Mouse (Mus musculus) retina, adult 2 months (tissue): ENCODE results near the gene Cntnap1.
"Not testable (repeated sequence)": the region's sequence is repeated elsewhere in the genome, so short reads cannot be mapped to it uniquely, and the experiment has no call there.

Experiments used
- DNase-seq: peaks from one replicate; pipeline ENCODE4 v3.0.0-alpha.2; 2012; ENCODE audit warnings: low read depth, low spot score

Cntnap1 gene

DNA sequence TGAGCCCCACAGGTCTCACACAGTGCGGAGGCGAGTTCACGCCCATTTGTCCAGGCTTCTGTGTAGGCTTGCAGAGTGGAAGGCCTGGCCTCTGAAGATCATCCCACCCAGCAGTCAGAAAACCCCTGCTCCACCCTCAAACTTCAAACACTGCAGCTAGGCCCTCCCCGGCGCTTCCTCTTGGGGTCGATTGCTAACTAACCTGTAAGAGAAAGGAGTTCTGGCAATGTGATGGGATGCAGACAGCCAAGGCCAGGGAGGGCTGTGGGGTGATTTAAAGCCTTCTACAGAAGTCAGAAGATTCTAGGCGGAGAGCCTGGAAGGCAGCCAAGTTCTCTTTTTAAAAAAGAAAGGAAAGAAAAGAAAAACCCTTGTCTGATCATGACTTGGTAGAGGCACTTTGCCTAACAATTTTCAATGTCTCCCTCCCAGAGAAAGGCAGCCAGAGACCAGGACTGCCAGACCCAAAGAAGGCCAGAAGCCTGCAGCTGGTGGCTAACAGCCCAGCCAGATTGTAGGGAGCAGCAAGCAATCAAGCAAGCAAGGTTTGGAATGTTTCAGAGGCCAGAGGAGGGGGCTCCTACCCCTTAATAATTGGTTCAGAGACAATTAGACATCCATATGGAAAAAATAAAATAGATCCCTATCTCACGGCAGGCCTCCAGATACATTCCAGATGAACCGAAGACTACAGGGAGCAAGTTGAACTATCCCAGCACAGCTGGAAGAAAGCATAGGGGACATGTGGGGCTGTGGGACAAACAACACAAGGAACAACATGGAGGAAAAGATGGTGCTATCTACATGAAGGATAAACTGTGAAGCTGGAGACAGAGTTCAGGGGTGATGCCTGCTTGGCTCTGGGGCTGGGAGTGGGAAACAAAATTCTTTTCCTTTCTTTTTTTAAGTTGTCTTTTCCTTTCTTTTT, 20.9 kb upstream of the Cntnap1 start:
- DNase-seq, result no peak

DNA sequence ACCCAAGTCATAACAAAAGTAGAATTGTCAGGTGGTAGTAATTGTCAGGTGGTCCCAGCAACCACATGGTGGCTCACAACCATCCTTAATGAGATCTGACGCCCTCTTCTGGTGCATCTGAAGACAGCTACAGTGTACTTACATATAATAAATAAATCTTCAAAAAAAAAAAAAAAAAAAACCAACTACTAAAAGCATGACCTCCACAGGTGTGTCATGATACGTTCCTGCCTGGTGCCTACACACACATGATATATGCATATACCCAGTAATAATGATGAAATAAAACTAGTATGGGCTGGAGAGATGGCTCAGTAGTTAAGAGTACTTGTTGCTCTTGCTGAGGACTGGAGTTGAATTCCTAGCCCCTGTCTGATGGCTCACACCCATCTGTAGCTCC, 19.3 kb upstream of the Cntnap1 start:
- DNase-seq, result no peak

DNA sequence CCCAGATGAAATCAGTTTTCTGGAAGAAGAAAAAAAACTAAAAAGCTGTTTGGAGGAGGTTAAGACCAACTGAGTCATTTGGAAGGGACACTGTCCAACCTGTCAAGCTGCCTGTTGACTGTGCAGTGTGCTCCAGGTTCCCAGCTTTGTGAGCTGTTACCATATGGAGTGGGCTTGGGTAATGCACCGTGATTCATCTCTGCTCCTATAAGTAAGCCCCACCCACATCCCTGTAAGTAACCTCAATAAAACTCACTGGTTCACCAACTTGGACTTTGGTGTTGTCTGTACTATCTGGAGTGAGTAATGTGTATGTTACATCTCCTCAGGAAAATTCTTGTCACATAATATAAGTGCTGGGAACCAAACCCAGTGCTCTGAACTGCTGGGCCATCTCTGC, 17.5 kb upstream of the Cntnap1 start:
- DNase-seq, result no peak

DNA sequence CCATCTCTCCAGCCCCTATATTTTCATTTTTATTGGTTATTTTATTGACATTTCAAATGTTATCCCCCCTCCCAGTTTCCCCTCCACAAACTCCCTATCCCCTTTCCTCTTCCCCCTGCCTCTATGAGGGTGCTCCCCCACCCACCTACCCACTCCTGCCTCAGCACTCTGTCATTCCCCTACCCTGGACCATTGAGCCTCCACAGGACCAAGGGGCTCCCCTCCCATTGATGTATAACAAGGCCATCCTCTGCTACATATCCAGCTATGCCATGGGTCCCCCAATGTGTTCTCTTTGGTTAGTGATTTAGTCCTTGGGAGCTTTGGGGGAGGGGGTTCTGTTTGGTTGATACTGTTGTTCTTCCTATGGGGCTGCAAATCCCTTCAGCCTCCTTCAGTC, 15.7 kb upstream of the Cntnap1 start:
- DNase-seq, result no peak

DNA sequence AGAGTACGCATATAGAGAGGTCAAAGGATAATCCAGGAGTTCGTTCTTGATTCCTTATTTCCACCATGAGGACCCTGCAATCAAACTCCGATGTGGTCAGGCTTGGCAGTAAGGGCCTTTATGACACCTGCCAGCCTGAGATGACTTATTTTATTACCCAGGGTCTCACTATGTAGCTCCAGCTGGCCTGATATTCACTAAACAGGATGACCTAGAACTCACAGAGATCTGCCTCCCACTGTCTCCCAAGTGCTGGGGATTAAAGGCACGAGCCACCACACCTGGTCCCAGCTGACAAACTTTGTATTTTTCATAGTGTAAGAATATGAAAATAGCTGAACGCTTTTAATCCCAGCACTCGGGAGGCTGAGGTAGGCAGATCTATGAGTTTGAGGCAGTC, 15.2 kb upstream of the Cntnap1 start:
- DNase-seq, result no peak

DNA sequence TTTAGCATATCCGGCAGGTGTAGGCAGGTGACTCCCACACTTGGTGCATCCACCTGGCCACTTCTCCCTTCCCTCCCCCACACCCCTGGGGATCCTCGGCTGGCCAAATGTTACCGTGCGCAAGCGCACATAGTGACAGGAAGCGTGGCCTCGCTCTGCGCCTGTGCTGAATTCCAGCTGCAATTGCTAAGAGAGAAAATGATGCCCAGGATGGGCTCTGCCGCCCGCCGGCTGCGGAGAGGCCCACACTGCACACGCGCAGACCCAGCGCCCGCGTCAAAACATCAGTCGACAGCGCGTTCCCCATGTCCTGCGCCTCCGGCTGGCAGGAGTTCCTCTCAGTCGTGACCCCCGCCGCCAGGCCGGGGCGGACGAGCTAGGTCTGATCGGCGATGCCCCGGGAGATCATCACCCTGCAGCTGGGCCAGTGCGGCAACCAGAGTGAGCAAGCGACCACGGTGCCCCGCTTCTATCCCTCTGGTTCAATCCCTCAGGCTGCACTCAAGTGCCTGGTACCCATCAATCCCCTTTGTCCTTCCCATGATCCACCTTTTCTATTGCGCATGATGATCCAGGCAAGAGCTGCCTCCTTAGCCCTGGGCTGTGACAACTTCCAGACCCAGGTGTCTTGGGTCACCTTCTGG, 14.5 kb upstream of the Cntnap1 start, which contains the start of gene Tubg2:
Gene Tubg2, plus strand, starts transcription at position 180 of the 644 bp plus-strand sequence.
- no peak for DNase-seq

DNA sequence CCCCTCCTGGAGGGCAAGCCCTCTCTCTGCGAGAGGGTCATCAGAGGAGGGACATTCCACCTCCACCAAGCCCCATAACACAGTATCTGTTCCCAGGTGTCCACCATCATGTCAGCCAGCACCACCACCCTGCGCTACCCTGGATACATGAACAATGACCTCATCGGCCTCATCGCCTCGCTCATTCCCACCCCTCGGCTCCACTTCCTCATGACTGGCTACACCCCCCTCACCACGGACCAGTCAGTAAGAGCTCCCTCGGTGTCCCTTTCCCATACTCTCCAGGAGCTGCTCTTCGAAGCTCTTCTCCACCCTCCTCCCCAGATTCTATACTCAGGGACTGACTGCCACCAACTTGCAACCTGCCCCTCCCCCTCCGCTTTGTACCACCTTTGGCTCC, 10.2 kb upstream of the Cntnap1 start:
- DNase-seq, result not testable (repeated sequence)

DNA sequence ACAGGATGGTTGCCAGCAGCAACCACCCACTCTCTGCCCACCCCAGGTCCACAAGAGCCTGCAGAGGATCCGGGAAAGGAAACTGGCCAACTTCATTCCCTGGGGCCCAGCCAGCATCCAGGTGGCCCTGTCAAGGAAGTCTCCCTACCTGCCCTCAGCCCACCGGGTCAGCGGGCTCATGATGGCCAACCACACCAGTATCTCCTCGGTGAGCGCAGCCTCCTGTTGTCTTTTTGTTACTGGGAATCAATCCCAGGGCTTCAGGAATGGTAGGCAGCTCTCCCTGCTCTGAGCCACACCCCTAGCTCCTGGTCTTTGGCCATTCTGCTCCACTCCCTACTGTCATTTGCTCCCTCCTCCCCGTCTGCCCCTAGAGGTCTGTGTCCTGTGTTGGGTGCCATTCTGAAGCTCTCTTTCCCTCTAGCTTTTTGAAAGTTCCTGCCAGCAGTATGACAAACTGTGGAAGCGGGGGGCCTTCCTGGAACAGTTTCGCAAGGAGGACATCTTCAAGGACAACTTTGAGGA, 9.3 kb upstream of the Cntnap1 start:
- not testable (repeated sequence) for DNase-seq

DNA sequence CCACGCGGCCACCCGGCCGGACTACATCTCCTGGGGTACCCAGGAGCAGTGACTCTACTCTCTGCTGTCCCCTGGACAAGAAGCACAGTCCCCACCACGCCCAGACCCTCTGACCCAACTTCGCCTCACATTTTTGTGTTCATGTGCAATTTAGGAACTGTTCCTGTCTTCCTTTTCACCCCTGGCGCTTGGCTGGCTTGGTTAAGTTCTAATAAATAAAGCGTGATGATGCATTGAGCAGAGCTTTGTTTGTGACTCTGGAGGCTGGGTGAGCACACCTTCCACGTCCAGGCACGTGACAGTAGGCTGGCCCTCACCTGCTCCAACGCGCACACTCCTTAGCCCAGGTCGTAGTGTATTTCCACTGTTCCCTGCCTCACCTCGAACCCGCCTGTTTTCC, 8.8 kb upstream of the Cntnap1 start:
- no peak for DNase-seq

DNA sequence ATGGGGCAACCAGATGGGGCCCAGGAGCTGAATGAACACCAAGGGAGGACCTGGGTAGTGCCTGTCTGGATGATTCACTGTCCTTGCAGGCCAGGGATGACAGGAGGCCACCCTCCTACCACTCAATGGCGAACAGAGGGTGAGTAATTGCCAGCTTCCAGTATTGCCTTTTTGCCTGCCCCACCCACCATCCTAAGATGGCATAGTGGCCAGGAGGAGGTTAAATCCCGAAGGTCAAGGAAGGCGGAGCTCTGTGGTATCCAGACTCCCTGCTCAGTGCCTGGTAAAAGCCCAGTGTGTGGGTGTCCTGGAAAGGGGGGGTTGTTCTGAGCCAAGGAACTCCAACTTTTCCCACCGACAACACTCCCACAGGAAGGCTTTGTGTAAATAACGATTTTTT, 8.0 kb upstream of the Cntnap1 start:
- no peak for DNase-seq

DNA sequence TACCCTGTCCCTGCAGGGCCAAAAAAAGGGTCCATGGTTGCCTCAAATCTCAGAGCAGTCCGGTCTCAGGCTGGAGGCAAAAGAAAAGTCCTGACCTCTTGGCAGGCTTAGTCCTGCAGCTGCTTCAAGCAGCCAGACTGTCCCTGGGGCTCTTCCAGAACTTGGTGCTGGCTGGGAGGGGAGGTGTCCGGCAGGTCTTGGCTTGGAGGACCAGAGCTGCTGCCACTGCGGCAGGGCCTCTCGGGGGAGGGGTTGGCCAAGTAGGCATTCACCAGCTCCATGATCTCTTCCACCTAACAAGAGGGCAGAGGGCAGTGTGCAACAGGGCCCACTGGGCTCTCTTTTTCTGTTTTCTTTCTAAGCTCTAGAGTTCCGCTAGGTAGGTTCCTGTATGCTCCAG, 7.6 kb upstream of the Cntnap1 start:
- DNase-seq, result no peak

DNA sequence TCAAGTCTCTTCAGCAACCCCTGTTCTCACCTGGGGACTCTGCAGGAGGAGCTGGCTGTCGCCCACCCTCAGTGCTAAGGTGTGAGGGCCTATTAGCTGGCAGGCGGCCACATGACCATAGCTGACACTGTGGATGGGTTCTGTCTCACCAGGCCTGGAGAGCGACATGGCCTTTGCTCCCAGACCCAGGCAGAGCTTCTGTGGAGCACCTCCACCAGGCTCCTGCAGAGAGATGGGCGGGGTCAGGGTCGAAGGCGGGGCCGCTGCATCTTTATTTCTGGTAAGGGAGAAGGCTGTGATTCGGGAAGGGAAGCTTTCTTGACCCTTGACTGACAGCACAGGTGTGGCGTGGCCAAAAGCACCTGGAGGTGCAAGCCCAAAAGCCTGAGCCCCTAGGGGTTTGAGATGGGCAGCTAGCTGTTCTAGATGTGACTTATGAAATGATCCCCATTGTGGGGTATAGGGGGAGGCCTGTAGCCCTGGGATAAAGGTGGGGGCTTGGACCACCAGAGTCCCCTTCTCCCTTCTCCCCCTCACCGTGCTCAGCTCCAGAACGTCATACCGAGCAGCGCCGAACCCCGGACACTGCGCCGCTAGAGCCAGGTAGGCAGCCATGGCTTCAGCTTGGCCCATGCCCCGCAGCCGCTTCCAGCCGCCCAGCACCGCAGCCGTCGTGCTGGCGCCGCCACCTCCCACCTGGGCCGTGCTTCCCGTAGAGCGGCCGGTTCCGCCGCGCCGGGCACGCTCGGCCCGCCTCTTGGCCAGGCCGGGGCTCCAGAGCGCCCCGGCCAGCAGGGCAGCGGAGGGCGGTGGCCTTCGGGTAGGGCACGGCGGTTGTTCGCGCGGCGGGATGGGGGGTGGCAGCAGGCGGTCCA, 6.6 kb upstream of the Cntnap1 start:
- DNase-seq, result no peak

DNA sequence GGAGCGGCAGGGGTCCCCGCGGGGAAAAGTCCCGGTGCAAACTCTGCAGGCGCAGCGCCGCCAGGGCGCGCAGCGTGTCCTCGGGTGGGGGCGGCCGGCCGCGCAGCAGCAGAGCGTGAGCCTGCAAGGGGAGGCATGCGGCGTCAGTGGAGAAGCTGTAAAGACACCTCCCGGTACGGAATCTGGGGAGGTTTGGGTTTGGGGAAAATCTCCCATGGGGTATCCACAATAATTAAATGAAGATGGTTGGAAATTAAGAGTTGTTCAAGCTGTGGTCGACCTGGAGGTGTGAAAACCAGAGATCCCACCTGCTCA, 6.0 kb upstream of the Cntnap1 start:
- no peak for DNase-seq

DNA sequence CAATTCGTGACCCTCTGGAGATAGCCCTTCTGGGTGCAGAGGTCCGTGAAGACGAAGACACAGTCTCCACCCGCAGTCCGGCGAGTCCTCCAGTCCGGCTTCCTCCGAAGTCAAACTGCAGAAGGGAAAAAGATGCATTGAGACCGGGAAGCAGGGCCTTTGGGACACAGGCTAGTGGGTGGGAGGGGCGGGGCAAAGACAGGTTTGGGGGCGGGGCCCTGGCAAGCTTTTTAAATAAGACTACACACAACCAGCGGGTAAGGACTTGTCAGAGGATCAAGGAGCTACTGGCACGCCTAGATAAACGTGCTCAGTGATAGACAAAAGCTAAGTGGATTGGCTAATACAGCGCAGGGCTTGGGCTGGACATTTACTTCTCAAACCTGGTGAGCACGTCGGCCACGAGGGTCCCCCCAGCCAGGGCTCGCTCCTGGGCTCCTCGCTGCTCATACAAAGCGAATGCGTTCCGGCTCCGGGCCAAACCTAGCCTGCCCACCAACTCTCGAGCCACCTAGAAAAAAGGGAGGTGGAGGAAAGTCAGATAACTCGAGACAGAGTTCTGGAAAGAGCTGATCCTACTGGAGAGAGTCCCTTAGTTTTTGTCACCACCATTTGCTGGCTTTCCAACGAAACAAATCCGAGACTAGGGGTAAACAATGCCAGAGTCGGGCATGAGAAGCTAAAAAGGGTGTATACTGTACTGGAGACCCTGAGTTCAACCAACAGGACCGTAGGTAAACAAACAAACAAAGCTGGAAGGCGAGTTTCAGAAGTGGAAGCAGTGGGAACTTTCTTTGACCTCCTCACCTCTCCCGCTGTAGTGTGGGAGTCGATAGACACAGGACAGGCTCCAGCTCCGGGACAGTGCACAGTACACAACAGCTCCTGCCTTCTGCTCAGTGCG, 5.4 kb upstream of the Cntnap1 start:
- DNase-seq, result no peak

DNA sequence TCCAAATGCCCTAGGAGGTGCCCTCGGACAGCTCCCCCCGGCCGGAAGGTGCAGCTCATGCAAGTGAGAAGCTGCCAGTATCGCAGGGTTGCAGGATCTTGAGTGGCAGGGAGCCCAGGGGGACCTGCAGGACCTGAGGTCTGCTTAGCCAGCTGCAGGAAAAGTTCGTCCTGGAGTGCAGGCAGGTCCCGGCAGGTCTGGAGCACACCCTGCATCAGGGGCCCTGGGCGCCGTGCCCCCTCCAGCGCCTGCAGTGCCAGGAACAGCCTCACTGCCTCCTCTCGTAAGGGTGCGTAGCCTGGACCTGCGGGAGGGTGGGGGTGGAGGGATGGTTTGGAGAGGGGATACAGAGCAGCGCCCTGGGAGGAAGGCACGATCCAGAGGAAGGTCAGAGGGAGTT, 4.0 kb upstream of the Cntnap1 start:
- DNase-seq, result no peak

DNA sequence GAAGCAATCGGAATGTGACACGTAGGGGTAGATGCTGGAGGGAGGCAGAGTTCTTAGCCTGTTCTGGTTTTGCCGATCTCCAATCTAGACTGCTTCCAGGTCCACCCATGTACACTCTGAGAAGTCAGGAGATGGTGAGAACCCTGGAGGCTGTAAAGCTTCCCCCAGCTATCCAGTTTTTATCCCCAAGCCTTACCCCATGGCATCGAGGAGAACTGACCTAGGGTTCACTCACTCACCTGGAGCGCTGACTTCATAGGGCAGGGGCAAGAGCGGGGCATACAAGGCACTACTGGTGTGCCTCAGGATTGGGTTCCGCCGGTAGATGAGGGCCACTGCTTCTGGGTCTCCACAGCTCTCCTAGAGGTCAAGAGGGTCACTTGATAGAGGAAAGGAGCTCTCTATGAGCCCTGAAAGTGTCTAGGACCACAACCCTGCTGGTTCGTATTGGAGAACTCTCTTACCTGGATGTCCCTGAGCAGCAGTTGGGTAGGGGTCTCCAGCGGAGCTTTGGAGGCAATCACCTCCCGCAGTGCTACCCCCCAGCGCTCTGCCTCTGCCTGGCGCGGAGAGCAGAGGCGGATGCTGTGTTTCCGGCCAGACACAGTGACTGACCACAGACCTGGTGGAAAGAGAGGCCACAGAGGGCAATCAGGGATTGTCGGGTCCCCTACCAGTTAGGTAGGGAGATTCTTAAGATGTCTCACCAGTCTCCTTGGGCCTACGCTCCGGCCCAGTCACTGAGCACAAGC, 2.9 kb upstream of the Cntnap1 start:
- no peak for DNase-seq

DNA sequence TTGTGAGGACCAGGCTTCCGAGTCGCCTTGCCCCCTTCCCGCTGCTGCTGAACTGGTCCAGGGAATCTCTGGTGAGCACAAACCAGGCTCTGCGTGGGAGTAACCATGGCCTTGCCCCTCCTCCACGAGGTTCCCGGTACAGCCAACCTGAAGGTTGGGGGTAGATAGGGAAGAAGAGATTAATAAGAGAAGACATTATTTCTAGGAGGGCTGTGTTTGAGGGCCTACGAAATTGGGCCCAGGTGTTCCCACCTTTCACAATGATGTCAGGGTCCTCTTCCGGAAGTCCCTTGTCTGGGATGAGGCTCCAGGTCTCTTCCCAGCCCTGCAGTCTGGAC, 2.4 kb upstream of the Cntnap1 start:
- no peak for DNase-seq

DNA sequence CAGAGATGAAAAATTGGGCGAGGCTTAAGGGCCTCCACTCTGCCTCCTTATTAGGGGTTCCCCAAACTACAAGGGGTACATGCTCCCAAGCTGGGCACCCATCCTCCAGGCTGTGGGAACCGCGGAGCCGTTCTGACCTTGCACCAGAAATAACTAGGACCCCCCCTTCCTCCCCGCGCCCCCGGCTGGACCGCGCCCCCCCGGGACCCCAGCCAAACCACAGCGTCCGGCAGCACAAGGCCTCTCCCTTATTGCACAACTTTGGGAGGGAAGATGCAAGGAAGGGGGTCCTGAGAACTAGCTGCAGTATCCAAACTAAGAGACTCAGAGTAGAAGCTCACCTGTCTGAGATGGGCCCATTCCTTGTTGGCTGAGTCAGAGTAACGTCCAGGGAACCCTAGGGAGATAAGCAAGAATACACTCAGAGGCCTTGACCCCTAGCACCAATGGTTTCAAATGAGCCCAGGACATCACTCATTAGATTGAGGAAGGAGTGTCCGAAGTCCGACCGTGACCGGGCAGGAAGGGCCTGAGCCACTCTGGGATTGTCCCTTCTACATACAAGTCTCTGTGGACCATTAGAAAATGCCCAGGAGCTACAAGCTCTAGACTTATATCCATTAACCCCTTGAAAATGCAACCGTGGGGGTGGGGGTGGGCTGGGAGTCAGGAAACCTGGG, 1.9 kb upstream of the Cntnap1 start:
- no peak for DNase-seq

DNA sequence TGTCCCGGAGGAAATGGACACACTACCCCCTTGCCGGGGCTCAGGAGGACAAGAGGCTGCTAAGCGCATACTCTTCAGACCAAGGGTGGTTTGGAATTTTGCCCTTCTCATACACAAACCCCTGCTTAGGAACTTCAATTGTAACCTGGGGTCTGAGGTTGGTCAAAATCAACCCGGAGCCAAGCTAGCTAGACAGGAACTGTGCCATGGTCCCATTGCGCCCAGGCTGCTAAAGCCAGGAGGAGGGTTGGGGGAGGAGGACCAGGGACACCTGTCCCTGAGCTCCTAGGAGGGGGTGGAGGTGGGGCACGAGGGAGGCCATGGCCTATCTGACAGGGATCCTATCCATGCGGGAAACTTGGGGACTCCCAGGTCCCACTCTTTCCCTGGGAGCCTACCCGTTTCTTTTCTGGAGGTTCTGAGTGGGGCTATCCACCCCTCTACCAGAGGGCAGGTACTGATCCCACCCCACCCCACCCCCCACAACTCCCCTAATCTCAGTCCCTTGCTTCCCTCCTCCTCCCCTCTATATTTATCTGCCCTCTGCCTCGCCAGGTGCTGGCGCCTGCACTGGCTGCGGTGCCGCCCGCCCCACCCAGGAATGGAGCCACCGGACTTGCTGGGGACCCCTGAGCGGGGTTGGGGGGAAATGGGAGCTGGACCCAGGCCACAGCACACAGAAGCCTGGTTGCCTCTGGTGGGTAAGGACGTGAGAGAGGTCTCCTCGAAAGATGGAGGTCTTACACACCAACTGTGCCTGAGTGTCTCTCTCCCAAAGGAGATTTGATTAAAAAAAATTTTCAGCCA, 819 bp upstream of the Cntnap1 start:
- DNase-seq, result no peak
